Mouse (Mus musculus) testis, adult 2 months (tissue): Measurements from ENCODE around the gene Lgr6.

Experiments
- CTCF ChIP-seq: fragments of 200-500 bp; IDR thresholded peaks from 2 replicates; pipeline ENCODE4 v1.5.1; 2012; ENCODE audit warnings: low read depth, mild to moderate bottlenecking, inconsistent platforms, low read length, moderate library complexity; ENCODE audit not compliant: control insufficient read depth, insufficient read depth, insufficient replicate concordance
- POLR2A ChIP-seq: fragments of 200-500 bp; IDR thresholded peaks from 2 replicates; pipeline ENCODE4 v1.6.1; 2012; ENCODE audit warnings: low read depth, mild to moderate bottlenecking, inconsistent platforms, low read length, moderate library complexity; ENCODE audit not compliant: control insufficient read depth

DNA sequence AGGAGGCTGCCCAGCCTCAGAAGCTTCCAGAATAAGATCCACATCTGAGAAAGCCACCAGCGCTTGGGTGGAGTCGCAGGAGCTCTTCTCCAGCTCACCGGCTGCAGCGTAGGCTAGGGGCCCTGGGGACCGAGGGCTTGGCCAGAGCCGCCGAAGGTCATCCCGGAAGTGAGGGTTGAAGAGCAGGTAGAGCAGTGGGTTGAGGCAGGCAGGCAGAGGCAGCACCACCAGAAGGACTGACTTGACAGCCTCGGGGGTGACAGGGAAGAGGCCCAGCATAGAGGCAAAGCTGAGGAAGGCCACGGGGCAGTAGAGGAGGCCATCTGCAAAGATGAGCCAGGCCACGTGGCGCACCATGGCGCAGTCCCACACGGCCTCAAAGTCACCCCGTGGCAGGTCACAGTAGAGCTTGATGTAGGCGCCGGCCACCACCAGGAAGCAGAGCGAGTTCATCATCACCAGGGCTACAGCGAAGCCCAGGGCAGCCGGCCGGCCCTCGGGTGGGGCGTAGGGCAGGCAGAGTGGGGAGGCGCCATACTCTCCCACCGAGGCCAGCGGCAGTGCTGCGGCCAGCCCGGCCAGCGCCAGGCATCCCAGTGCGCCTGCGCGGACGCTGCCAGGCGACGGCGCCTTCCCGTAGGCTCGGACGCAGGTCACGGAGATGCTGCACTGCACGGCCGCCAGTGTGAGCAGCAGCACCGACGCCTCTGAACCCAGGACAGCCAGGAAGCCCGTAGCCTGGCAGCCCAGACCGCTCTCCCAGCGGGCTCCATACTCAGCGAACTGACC, 117.7 kb downstream of the Lgr6 start:
- TF ChIP-seq POLR2A, result peak; percentile 94
- no peak for TF ChIP-seq CTCF
